Mouse (Mus musculus) common myeloid progenitor, adult 5-6 weeks (primary cell): ENCODE measurements around the gene Plcd1. TPM values are rescaled to one million over a fixed set of nuclear protein-coding genes. Genes with fewer than 3 reads are reported as not detected.
A peak's percentile ranks its signal among the peaks of the same experiment; 100 is the strongest.

Experiments
- ATAC-seq: replicated peaks from 2 replicates; pipeline ENCODE4 v1.8.0; 2016; ENCODE audit warnings: low read depth, mild to moderate bottlenecking, moderate TSS enrichment, inconsistent platforms; ENCODE audit not compliant: poor library complexity, severe bottlenecking
- total RNA-seq: library from RNA; stranded (forward); fragments of 200-1000, 187-1606 nt; gene quantifications from 2 replicates; pipeline ENCODE4 v1.2.3, GENCODE M21; 2017

Gene Plcd1
- total RNA-seq, 1 experiment from 2014 or later = not detected

DNA sequence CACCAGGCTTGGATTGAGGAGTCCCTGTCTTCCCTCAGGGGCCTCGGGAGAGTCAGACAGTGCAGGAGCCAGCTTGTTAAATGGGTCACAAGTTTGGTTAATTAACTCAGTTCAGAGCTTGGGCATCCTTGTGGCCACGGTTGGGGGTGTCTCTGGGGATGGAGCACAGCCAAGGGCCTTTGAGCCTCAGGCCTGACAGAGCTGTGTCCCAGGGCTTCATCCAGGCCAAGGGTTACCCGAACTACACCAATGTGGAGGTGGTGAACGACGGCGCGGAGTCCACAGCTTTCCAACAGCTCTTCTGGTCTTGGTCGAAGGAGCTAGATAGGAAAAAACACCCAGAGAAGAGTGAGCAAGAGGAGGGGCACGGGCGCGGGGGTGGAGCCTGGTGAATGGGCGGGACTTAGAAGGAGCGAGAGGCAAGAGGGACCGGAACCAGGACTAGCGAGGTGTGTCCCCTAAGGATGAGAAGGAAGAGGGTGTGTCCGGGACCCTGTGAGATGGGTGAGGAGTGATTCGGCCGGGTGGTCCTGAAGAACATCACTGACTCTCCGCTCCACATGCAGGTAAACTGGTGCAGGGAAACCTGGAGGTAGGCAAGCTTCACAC, 30.2 kb downstream of the Plcd1 start:
- ATAC-seq = peak; percentile 60

GRCm38 (mm10) chr9:119060701-119061100, 32.6 kb downstream of the Plcd1 start:
- no peak for ATAC-seq

GRCm38 (mm10) chr9:119058245-119058644, 35.1 kb downstream of the Plcd1 start:
- no peak for ATAC-seq

DNA sequence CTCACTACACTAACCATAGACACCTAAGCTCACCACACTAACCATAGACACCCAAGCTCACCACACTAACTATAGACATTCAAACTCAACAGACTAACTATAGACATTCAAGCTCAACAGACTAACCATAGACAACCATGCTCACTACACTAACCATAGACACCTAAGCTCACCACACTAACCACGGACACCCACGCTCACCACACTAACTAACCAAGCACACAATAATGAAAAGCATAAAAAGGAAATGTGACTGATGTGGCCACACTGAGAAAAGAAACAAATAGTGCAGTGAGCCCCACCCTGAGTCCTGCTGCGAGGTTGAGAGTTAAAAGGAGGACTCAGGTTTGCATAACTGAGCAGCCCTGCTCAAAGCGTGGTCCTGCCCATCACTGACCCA, 38.0 kb downstream of the Plcd1 start:
- no peak for ATAC-seq

- ATAC-seq = no peak
These were observed 39.2 kb downstream of the Plcd1 start for GRCm38 (mm10) chr9:119053964-119054576.

GRCm38 (mm10) chr9:119052154-119052944, 41.0 kb downstream of the Plcd1 start, which contains the start of gene Vill:
Gene Vill, plus strand, starts transcription at chr9:119052778.
- peak; percentile 43; the same call in 1 of the 2 replicates for ATAC-seq

DNA sequence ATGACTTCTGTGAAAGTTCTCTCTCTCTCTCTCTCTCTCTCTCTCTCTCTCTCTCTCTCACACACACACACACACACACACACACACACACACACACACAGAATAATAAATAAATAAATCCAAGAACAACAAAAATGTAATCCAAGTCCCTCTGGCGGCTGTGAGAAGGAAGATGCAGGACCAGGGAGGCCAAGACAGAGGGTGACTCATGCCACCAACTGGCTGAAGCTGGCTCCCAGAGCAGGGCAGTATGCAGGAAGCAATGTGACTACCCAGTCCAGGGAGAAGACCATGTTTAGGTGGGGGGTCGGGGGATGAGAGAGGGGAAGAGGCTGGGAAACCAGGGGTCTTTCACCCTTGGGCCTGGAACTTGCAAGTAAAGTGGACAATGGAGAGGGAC, 42.1 kb downstream of the Plcd1 start:
- no peak for ATAC-seq

DNA sequence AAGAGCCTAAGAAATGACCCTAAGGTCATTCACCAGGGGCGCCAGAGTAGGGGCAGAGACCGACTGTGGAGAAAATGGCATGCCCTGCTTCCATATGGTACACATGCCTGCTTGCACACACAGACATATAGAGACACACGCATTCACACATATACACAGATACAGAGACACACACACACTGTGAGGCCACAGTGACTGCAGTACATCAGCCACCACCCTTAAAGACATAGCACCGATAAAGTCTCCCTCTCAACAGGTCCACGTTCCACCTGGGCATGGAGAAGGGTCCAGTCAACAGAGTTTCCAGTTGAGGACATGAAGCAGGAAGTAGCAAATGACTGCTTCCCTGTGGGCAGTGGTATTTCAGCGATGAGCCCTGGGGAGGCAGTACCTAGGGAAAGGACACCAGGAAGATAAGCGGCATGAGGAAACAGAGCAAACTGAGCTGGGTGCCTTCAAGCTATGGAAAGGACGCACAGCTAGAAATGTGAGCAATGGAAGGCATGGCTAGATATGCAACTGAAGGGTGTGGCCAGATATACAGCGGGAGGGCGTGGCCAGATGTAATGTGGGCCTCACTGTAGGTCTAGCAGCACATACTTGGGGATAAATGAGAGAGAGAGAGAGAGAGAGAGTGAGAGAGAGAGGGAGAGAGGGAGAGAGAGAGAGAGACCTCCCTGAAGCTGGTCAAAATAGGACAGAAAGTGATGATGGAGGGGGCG, 45.0 kb downstream of the Plcd1 start:
- no peak for ATAC-seq

DNA sequence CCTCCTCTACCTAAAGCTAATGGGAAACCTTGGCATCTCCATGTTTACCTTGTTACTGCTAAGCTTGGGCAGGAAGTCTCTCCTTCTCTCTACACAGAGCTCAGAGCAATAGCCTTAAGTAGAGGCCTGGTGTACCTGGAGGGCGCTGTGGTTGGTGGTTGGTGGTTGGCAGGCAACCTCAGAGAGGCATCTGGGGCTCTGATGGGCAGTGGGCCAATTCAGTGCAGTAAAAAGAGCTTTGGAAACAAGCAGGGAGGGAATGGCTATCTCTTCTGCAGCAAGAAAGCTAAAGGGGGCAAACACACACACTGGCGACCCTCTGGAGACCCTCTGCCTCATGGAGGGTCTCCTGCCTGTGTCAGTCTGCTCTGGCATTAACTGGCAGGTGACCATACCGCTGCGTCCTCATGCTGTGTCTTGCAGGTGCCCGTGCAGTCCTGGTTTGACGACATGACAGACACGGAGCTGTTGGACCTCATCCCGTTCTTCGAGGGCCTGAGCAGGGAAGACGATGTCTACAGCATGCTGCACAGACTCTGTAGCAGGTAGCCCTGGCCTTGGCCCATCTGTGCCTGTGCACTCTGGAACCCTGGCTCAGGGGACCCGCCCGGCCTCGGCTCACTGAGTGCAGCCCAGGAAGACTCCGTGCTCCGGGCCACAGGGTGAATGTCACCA, 53.1 kb downstream of the Plcd1 start:
- no peak for ATAC-seq

- no peak for ATAC-seq
These were observed 54.7 kb downstream of the Plcd1 start for GRCm38 (mm10) chr9:119038574-119038973.

GRCm38 (mm10) chr9:119037076-119037730, 56.1 kb downstream of the Plcd1 start:
- ATAC-seq = peak; percentile 30; the same call in 1 of the 2 replicates

- ATAC-seq = peak; percentile 88
These were observed 57.5 kb downstream of the Plcd1 start for GRCm38 (mm10) chr9:119035836-119036235.

DNA sequence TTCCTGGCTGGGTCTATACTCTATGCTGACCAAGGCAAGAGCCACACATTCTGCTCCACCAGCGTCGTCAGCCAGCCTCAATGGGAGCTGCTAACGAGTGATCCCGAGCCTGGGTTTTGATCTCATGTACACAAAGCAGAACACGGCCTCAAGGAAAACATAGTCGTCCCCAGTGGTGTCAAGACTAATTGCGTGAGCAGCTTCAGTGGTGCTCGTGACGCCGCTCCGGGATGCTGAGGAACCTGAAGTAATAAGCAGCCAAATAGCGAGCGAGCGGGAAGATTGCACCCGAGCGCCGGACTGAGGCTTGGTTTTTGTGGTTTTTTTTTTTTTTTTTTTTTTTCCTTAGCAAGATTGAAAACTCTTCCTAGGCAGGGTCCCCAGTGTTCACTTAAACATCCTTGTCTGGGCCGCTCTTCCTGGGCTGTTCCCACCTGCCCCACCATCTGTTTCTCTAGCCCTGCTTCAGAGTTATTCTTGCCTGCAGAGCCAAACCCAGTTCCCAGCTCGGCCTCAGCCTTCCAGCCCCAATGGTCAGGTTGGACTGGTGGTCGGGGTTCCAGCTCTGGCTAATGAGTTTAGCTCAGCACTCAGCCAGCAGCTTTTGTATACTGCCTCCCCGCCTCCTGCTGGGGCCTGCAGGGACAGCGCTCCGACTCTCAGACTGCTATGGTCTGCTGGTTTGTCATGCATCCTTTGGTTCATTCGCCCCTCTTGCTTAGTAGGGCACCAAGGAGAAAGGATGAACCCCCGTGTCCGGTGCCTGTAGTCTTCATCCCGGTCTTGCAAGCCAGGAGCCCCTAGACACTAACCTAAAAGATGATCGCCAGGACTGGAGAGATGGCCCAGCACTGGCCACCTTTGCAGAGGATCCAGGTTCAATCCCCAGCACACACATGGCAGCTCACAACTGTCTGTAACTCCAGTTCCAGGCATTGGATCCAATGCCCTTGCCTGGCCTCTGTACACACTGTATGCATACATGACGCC, 58.3 kb downstream of the Plcd1 start:
- no peak for ATAC-seq

- ATAC-seq = no peak
These were observed 59.2 kb downstream of the Plcd1 start for GRCm38 (mm10) chr9:119034069-119034468.

DNA sequence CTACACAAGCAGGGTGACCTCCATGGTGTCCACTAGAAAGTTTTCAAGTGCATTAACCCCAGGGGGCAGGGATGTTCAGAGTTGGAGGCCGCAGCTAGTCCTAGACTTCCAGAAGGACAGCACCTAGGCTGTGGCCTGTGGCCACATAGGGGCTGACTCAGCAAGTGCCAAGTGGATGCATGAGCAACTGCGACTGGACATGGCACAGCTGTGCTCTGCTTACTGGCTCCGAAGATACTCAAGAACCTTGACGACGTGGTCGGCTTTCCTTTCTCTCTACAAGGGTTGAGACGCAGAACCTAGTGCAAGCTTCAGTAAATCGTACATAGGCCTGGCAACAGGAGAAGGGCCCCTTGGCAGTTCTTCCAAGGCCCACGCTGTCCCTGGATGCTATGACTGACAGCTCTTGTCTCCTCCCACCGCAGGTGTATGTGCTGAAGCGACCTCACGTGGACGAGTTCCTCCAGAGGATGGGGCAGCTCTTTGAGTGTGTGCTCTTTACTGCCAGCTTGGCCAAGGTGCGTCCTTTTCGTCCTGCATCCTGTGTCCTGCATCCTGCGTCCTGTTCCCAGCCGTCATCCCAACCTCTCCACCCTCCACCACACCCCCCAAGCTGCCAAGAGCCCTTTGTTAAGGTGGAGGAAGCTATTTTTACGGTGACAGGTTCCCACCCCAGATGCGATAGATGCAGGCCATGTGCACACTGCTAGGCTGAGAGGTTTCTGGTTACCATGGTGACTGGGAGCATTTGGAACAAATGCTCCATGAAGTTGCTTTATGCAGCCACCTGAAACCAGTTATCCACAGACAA, 60.0 kb downstream of the Plcd1 start:
- no peak for ATAC-seq

DNA sequence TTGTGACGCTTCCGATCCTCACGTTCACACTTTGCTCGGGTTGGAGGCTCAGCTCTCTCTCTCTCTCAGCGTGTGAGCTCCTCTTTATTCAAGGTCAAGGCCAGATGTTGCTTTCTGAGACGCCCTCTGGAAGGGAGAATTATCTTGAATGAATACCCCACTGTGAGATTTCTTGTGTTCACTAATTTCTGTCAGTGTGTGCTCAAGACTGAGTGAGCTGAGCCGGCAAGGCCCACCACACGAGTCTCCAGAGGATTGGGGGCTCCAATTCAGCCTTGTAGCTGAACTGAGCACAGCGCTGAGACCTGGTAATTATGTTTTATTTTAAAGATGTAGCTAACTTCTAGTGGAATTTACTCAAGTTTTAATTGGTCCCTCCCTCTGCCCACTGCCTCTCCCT, 60.8 kb downstream of the Plcd1 start:
- no peak for ATAC-seq

GRCm38 (mm10) chr9:119031772-119032171, 61.5 kb downstream of the Plcd1 start:
- ATAC-seq = no peak
